Mouse (Mus musculus) forebrain, embryonic 11.5 days (tissue): ENCODE data around the gene Fasl. TPM values are rescaled to one million over a fixed set of nuclear protein-coding genes. Genes with fewer than 3 reads are reported as not detected.

ENCODE experiments used
- ATAC-seq: fragments of 200-750 bp; cut with Nextera tagmentation; replicated peaks from 2 replicates; pipeline ENCODE4 v1.8.0; 2017; ENCODE audit warnings: moderate TSS enrichment; ENCODE audit not compliant: low FRiP score
- DNase-seq: peaks from one replicate; pipeline ENCODE4 v3.0.0-alpha.2; 2017; ENCODE audit warnings: low spot score
- H3K27ac ChIP-seq: fragments of 300-500 bp; sonication (generic); 2 replicates; pipeline ENCODE4 v1.5.1; 2014; ENCODE audit warnings: low read depth, low read length
- H3K27me3 ChIP-seq: fragments of 300-500 bp; sonication (generic); 2 replicates; pipeline ENCODE4 v1.6.1; 2014; ENCODE audit warnings: mild to moderate bottlenecking, low read length, mixed read lengths; ENCODE audit not compliant: control insufficient read depth, insufficient read depth
- H3K36me3 ChIP-seq: fragments of 300-500 bp; sonication (generic); 2 replicates; pipeline ENCODE4 v1.6.1; 2014; ENCODE audit warnings: mild to moderate bottlenecking, low read length, moderate library complexity, mixed read lengths; ENCODE audit not compliant: control insufficient read depth, insufficient read depth
- H3K4me1 ChIP-seq: fragments of 300-500 bp; sonication (generic); replicated peaks from 2 replicates; pipeline ENCODE4 v1.6.1; 2014; ENCODE audit warnings: low read length, mixed read lengths; ENCODE audit not compliant: control insufficient read depth, insufficient read depth
- H3K4me2 ChIP-seq: fragments of 300-500 bp; sonication (generic); 2 replicates; pipeline ENCODE4 v1.6.1; 2014; ENCODE audit warnings: low read depth, mild to moderate bottlenecking, low read length, moderate library complexity, mixed read lengths; ENCODE audit not compliant: severe bottlenecking
- H3K4me3 ChIP-seq: fragments of 300-500 bp; sonication (generic); 2 replicates; pipeline ENCODE4 v1.5.1; 2014; ENCODE audit warnings: low read depth, low read length
- H3K9ac ChIP-seq: fragments of 300-500 bp; sonication (generic); 2 replicates; pipeline ENCODE4 v1.6.1; 2014; ENCODE audit warnings: low read length
- H3K9me3 ChIP-seq: fragments of 300-500 bp; sonication (generic); 2 replicates; pipeline ENCODE4 v1.6.1; 2016; ENCODE audit warnings: low read length, mixed read lengths; ENCODE audit not compliant: control insufficient read depth
- WGBS: fragments of 180-500 bp; shearing (Covaris S2); extraction: QIAGEN DNeasy Blood & Tissue Kit; methylation state at CpG from one replicate; pipeline ENCODE4 v1.1.7; 2014; 5-methylcytosine and 5-hydroxymethylcytosine counted together
- polyA plus RNA-seq: library from polyadenylated mRNA; unstranded; fragments of >200 nt; fragmentation: Nextera tagmentation; extraction: Ambion mirVana; gene quantifications from 2 replicates; pipeline ENCODE4 v1.2.1, GENCODE M21; 2014

Gene Fasl
- polyA plus RNA-seq, 1 experiment from 2014 or later = 0.19 TPM

DNA sequence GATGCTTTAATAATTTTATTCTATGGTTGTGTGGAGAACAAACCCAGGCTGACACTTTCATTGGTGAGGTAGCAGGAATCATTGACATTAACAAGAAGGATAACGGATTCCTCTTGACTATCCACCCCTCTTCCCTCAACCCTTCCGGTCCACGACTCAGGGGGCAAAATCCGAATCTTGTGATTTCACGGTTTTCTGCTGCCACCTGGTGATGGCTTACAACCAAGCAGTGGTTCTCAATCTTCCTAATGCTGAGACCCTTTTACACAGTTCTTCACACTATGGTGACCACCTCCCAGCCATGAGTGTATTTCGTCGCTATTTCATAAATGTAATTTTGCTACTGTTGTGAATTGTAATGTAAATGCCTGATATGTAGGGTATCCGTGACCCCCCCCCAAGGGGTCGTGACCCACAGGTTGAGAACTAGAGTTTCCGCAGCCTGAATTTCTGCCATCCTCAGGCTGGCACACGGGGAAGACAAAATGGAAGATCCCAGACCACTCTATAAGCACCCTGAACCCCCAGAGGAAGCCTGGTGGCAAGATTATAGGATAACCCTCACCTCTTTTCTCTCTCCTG is 52.7 kb downstream of the Fasl start:
- Histone ChIP-seq H3K4me3 (no peak overlapping the region), H3K27ac (no peak overlapping the region), H3K27me3 (no peaks in the 10 kb centered on the region), H3K4me2 (no peak overlapping the region), H3K9ac (no peak overlapping the region), H3K4me1 (no peaks in the 10 kb centered on the region), H3K36me3 (no peaks in the 10 kb centered on the region), H3K9me3 (no peaks in the 10 kb centered on the region)
- ATAC-seq (no peak), DNase-seq (no peak)
- 66% methylated on average over 11 of the region's 11 CpGs for WGBS

DNA sequence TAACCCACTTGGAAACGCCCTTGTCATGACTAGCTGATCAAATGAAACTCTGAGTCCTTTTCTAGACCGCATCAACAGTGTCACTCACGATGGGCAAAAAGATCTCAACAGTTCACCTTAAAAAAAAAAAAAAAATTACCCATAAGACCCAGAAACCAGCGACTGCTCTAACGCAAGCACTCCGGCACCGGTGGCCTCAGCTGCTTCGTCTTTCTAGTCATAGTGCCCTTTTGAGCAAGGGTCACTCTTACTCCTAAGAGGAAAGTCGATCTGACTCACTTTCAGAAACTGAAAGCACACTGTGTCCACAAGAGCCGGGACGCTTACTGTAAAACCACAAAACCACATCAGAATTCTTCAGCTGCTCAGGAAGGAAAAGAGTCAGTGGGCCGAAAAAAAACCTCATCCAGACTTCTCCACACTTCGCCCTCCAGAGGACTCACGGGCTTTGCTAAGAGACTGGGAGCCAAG is 53.5 kb downstream of the Fasl start:
- Histone ChIP-seq H3K4me1 (no peaks in the 10 kb centered on the region), H3K36me3 (no peaks in the 10 kb centered on the region), H3K27me3 (no peaks in the 10 kb centered on the region), H3K4me2 (no peak overlapping the region), H3K27ac (no peak overlapping the region), H3K4me3 (no peak overlapping the region), H3K9me3 (no peaks in the 10 kb centered on the region), H3K9ac (no peak overlapping the region)
- WGBS = 86% methylated on average over 14 of the region's 14 CpGs
- no peak for DNase-seq
- ATAC-seq = no peak

- ATAC-seq = no peak
- Histone ChIP-seq H3K4me3 (no peak overlapping the region), H3K9ac (no peak overlapping the region), H3K4me2 (no peak overlapping the region), H3K27ac (no peak overlapping the region), H3K9me3 (no peaks in the 10 kb centered on the region), H3K36me3 (no peaks in the 10 kb centered on the region), H3K27me3 (no peaks in the 10 kb centered on the region), H3K4me1 (no peaks in the 10 kb centered on the region)
- WGBS = 91% methylated on average over 11 of the region's 11 CpGs
- DNase-seq = no peak
Observed at GRCm38 (mm10) chr1:161734314-161734713, 54.0 kb downstream of the Fasl start.

Other genes with a start within 250 kb of the Fasl start
- 28.2 and 34.0 TPM in 2 replicates for gene Suco, start 88.2 kb upstream of the Fasl start, polyA plus RNA-seq
- 30.1 and 30.6 TPM in 2 replicates for gene Pigc, start 180.7 kb upstream of the Fasl start, polyA plus RNA-seq
- not detected in 2 replicates for gene 4930558K02Rik, start 191.1 kb upstream of the Fasl start, polyA plus RNA-seq